Mouse (Mus musculus) cortical plate, adult 2 months (tissue): ENCODE measurements around the gene Prss50.

Source experiments
- CTCF ChIP-seq: fragments of 200-500 bp; IDR thresholded peaks from 2 replicates; pipeline ENCODE4 v1.5.1; 2011; ENCODE audit warnings: mild to moderate bottlenecking, control low read depth, low read length; ENCODE audit not compliant: insufficient read depth; ENCODE audit errors: extremely low read depth
- POLR2A ChIP-seq: fragments of 200-500 bp; IDR thresholded peaks from 2 replicates; pipeline ENCODE4 v1.6.1; 2011; ENCODE audit warnings: mild to moderate bottlenecking, low read length, control low read depth; ENCODE audit not compliant: insufficient read depth; ENCODE audit errors: extremely low read depth

DNA sequence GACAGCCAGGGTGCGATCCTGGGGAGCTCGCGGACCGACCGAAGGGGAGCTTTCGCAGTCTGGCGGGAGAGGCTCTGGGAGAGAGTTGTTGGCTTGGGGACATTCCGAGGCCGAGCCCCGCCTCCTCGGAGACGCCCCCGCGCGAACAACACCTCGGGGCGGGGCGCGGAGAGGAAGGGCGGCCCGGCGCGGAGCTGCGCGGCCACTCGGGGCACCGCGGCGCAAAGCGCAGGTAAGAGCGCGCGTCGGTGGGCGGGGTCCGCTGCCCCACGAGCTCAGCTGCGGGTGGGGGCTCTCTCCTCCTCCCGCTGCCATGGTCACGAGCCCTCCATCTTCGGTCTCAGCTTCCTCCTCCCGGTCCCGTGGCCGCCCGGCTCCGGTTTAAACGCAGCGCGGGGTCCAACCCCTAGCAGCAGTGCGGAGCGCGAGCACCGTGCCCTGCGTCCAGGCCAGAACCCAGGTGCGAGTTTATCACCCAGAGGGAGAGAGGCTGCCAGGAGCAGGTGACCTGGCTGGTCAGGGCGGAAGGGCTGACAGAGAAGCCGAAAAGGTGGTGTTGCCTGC, 22.3 kb downstream of the Prss50 start, which contains the start of gene Tmie:
- TF ChIP-seq CTCF (no peak), POLR2A (peak; percentile 59)
